Mouse (Mus musculus): Measurements from ENCODE around the gene Fam221b.

DNA sequence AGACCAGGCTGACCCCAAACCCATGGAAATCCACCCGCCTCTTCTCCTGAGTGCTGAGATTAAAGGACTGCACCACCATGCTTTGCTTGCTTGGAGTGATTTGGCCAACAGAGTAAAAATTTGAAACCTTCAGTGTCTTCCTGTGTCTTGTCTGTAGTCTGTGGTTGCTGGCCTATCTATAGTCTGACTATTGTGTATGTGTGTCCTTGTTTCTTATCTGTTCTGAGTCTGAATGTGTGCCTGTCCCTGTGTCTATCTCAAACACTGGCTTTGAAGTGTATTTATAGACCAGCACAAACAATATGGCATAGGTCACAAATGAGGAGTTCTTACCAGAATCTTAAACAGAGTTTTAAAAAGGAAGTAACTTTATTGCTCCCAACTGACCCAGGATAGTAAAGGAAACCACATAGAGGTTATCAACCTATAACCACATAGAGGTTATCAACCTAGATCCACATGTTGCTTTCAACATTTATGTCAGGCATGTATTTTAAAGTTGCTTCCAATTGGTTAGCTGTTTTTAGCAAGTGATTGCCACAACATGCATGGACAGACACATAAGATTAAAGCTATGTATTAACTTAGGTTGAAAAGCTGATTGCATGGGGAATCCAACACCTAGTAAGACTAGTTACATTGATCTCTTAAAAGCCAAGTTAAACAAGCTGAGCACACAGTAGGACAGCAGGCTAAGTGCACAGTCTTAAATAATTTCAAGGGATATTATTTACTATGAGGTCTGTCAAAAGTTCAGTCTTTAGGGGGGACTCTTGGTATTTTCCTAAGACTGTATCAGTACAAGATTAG is 25.7 kb upstream of the Fam221b start:
- no peak for TF ChIP-seq HCFC1 (IDR thresholded peaks at IDR 0.05; ENCODE audit: borderline replicate concordance, insufficient read depth, low read length)
- no peak for TF ChIP-seq CHD2 (IDR thresholded peaks at IDR 0.05; ENCODE audit: low read depth, low read length)
